Mouse (Mus musculus) lung, embryonic 14.5 days (tissue): Measurements from ENCODE around the gene Bmp8a. TPM values are rescaled to one million over a fixed set of nuclear protein-coding genes. Genes with fewer than 3 reads are reported as not detected.
"Not testable (repeated sequence)": the region's sequence is repeated elsewhere in the genome, so short reads cannot be mapped to it uniquely, and the experiment has no call there.

Source experiments
- ATAC-seq: fragments of 200-750 bp; cut with Nextera tagmentation; 2 replicates; pipeline ENCODE4 v1.8.0; 2017; ENCODE audit warnings: mild to moderate bottlenecking, moderate TSS enrichment, moderate library complexity; ENCODE audit not compliant: insufficient read depth
- DNase-seq: peaks from one replicate; pipeline ENCODE4 v3.0.0-alpha.2; 2015
- H3K27ac ChIP-seq: fragments of 300-500 bp; sonication (generic); 2 replicates; pipeline ENCODE4 v1.5.1; 2014; ENCODE audit warnings: low read depth, mild to moderate bottlenecking, moderate library complexity
- H3K27me3 ChIP-seq: fragments of 300-500 bp; sonication (generic); 2 replicates; pipeline ENCODE4 v1.6.1; 2014; ENCODE audit warnings: low read length, control low read depth; ENCODE audit not compliant: insufficient read depth
- H3K36me3 ChIP-seq: fragments of 300-500 bp; sonication (generic); 2 replicates; pipeline ENCODE4 v1.6.1; 2014; ENCODE audit warnings: control low read depth; ENCODE audit not compliant: insufficient read depth
- H3K4me1 ChIP-seq: fragments of 300-500 bp; sonication (generic); 2 replicates; pipeline ENCODE4 v1.6.1; 2014; ENCODE audit warnings: antibody characterized with exemption, control low read depth; ENCODE audit not compliant: insufficient read depth
- H3K4me2 ChIP-seq: fragments of 300-500 bp; sonication (generic); 2 replicates; pipeline ENCODE4 v1.6.1; 2014; ENCODE audit warnings: mild to moderate bottlenecking
- H3K4me3 ChIP-seq: fragments of 300-500 bp; sonication (generic); 2 replicates; pipeline ENCODE4 v1.5.1; 2014; ENCODE audit warnings: low read depth, low read length
- H3K9ac ChIP-seq: fragments of 300-500 bp; sonication (generic); 2 replicates; pipeline ENCODE4 v1.6.1; 2014
- H3K9me3 ChIP-seq: fragments of 300-500 bp; sonication (generic); 2 replicates; pipeline ENCODE4 v1.6.1; 2016; ENCODE audit warnings: low read depth, low read length, control low read depth
- CTCF ChIP-seq: IDR thresholded peaks from 2 replicates; pipeline ENCODE4 v1.5.1; 2016; ENCODE audit warnings: antibody characterized with exemption, low read depth
- WGBS: fragments of 180-500 bp; shearing (Covaris S2); extraction: QIAGEN DNeasy Blood & Tissue Kit; methylation state at CpG from one replicate; pipeline ENCODE4 v1.1.7; 2014; 5-methylcytosine and 5-hydroxymethylcytosine counted together
- polyA plus RNA-seq: library from polyadenylated mRNA; unstranded; fragments of >200 nt; fragmentation: Nextera tagmentation; extraction: Ambion mirVana; gene quantifications from 2 replicates; pipeline ENCODE4 v1.2.1, GENCODE M21; 2014

Gene Bmp8a
- polyA plus RNA-seq, 1 experiment from 2014 or later, result 0.30 TPM

GRCm38 (mm10) chr4:123342091-123342641 lies 886 bp downstream of the Bmp8a start:
- ATAC-seq (peak; percentile 32), DNase-seq (peak; percentile 6)
- no peak for TF ChIP-seq CTCF
- peak overlapping the region; percentile 23; the same call in 1 of the 2 replicates for H3K9ac ChIP-seq
- H3K27ac ChIP-seq, result no peak overlapping the region
- peak overlapping the region; percentile 51 for H3K4me3 ChIP-seq
- no peaks in the 10 kb centered on the region for H3K36me3 ChIP-seq
- H3K27me3 ChIP-seq, result peaks cover 44% of the 10 kb centered on the region
- 3% methylated on average over 42 of the region's 43 CpGs for WGBS
- peak overlapping the region; percentile 92 for H3K4me2 ChIP-seq
- H3K4me1 ChIP-seq, result 0 out of 2 replicates have a peak, but pooled peaks cover 4% of the 10 kb centered on the region
- no peaks in the 10 kb centered on the region for H3K9me3 ChIP-seq

- peaks cover 44% of the 10 kb centered on the region for H3K27me3 ChIP-seq
- H3K4me3 ChIP-seq, result no peak overlapping the region
- 67% methylated on average over 5 of the region's 5 CpGs for WGBS
- H3K4me2 ChIP-seq, result no peak overlapping the region
- H3K9me3 ChIP-seq, result no peaks in the 10 kb centered on the region
- ATAC-seq (no peak), DNase-seq (no peak)
- no peak for TF ChIP-seq CTCF
- no peak overlapping the region for H3K9ac ChIP-seq
- H3K27ac ChIP-seq, result no peak overlapping the region
- no peaks in the 10 kb centered on the region for H3K36me3 ChIP-seq
- H3K4me1 ChIP-seq, result 0 out of 2 replicates have a peak, but pooled peaks cover 4% of the 10 kb centered on the region
These were observed 2.8 kb downstream of the Bmp8a start for GRCm38 (mm10) chr4:123340232-123340631.

DNA sequence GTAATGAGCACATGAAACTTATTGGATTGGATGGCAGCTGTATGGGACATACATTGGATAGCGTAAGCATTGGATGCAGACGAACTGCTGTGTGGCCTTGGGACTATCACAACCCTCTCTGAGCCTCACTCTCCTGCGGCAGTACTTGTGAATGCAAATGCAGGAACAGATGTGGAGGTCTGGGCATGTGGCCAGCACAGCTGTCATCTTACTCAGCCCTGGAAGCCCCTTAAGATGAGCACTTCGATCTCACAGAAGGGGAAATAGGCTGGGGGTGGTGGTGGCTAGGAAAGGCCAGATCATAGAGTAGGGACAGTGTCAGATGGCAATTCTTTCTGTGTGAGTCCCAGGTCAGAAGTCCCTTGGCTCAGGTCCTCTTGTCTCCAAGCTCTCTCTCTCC lies 5.4 kb downstream of the Bmp8a start:
- no peak overlapping the region for H3K4me3 ChIP-seq
- no peaks in the 10 kb centered on the region for H3K36me3 ChIP-seq
- no peak for ATAC-seq
- H3K4me1 ChIP-seq, result no peaks in the 10 kb centered on the region
- TF ChIP-seq CTCF, result no peak
- H3K9ac ChIP-seq, result no peak overlapping the region
- DNase-seq, result peak; percentile 64
- 60% methylated on average over 4 of the region's 4 CpGs for WGBS
- H3K27me3 ChIP-seq, result peaks cover 28% of the 10 kb centered on the region
- no peak overlapping the region for H3K4me2 ChIP-seq
- no peak overlapping the region for H3K27ac ChIP-seq
- H3K9me3 ChIP-seq, result no peaks in the 10 kb centered on the region

GRCm38 (mm10) chr4:123335796-123336585 lies 7.1 kb downstream of the Bmp8a start:
- Histone ChIP-seq H3K9me3 (no peaks in the 10 kb centered on the region), H3K9ac (no peak overlapping the region), H3K4me2 (no peak overlapping the region), H3K27ac (no peak overlapping the region), H3K4me1 (no peaks in the 10 kb centered on the region), H3K27me3 (peaks cover 11% of the 10 kb centered on the region), H3K4me3 (no peak overlapping the region), H3K36me3 (no peaks in the 10 kb centered on the region)
- WGBS, result 57% methylated on average over 14 of the region's 14 CpGs
- ATAC-seq (no peak), DNase-seq (no peak)
- 0 out of 2 replicates have a peak, but pooled peaks have one; percentile 9 for TF ChIP-seq CTCF

- not testable (repeated sequence) for H3K9ac ChIP-seq, H3K4me1 ChIP-seq, ATAC-seq, H3K27ac ChIP-seq, DNase-seq, H3K27me3 ChIP-seq, H3K36me3 ChIP-seq, H3K9me3 ChIP-seq, H3K4me3 ChIP-seq, H3K4me2 ChIP-seq
- 77% methylated on average over 10 of the region's 10 CpGs for WGBS
These were observed 7.8 kb downstream of the Bmp8a start for GRCm38 (mm10) chr4:123335244-123335643.

DNA sequence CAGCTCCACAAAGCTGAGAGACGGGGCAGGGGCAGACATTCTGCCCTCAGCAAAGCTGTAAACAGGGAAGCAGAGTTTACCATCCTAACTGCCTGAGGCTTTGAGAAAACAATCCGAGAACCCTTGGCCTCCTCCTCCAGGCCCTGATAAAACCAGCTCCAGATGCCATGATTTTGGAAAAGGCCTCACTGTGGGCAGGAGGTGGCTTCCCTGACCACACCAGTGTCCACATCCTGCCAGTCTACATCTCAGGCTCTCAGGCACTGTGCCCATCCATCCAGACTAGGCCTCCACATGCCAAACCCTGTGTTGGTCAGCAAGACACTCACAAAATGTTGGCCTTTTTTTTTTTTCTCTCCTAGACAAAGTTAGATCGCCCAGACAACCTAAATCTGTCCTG lies 8.9 kb downstream of the Bmp8a start:
- Histone ChIP-seq H3K9me3 (no peaks in the 10 kb centered on the region), H3K4me3 (no peak overlapping the region), H3K27me3 (no peaks in the 10 kb centered on the region), H3K36me3 (no peaks in the 10 kb centered on the region), H3K9ac (no peak overlapping the region), H3K4me2 (no peak overlapping the region), H3K27ac (no peak overlapping the region), H3K4me1 (no peaks in the 10 kb centered on the region)
- DNase-seq, result no peak
- no peak for TF ChIP-seq CTCF
- ATAC-seq, result no peak
- 55% methylated on average over 3 of the region's 3 CpGs for WGBS

DNA sequence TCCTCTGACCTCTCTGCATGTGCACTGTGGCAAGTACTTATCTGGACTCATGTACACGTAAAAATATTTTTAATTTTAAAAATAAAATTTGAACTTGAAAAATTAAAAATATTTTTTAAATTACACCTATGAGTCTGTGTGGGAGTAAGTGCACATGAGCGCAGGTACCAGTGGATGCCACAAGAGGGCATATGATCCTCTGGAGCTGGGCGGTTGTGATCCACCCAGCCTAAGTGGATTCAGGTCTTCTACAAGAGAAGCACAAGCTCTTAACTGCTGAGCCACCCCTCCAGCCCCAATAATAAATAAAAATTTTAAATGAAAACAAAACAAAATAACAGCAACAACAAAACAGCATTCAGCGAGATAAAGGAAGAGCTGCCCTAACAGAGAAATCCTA lies 9.9 kb downstream of the Bmp8a start:
- Histone ChIP-seq H3K4me3 (no peak overlapping the region), H3K4me2 (no peak overlapping the region), H3K9me3 (no peaks in the 10 kb centered on the region), H3K36me3 (no peaks in the 10 kb centered on the region), H3K9ac (no peak overlapping the region), H3K27me3 (no peaks in the 10 kb centered on the region), H3K4me1 (no peaks in the 10 kb centered on the region), H3K27ac (no peak overlapping the region)
- 0 out of 2 replicates have a peak, but pooled peaks have one; percentile 16 for TF ChIP-seq CTCF
- no peak for ATAC-seq
- DNase-seq, result no peak
- 93% methylated on average over 4 of the region's 4 CpGs for WGBS

DNA sequence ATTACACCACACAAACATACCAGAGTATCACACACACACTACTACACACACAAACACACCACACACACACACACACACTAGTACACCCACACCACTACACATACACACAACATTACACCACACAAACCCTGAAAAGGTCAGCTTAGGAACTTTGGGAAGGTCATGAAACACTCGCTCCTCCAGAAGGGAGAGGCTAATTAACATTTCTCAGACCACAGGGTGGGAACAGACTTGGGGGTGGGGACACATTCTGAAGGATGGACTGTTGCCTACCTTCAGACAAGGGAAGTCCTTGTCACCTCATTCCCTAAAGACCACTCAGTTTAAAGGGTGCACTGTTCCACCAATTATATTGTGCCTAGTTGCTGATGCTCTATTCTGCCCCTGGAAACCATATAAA lies 11.1 kb downstream of the Bmp8a start:
- not testable (repeated sequence) for DNase-seq, H3K36me3 ChIP-seq, H3K9me3 ChIP-seq, H3K4me3 ChIP-seq, H3K9ac ChIP-seq, H3K4me1 ChIP-seq, ATAC-seq, H3K27me3 ChIP-seq, H3K27ac ChIP-seq, H3K4me2 ChIP-seq
- WGBS, result 81% methylated on average over 1 of the region's 1 CpGs
